Mouse (Mus musculus) thymus, adult 2 months (tissue): ENCODE measurements around the gene Prkag3.

Experiments used
- CTCF ChIP-seq: fragments of 200-500 bp; IDR thresholded peaks from 2 replicates; pipeline ENCODE4 v1.5.1; 2012; ENCODE audit warnings: mild to moderate bottlenecking, control low read depth, low read length, moderate library complexity, borderline replicate concordance; ENCODE audit not compliant: control insufficient read depth, poor library complexity, insufficient read depth; ENCODE audit errors: extremely low read depth
- POLR2A ChIP-seq: fragments of 200-500 bp; IDR thresholded peaks from 2 replicates; pipeline ENCODE4 v1.6.1; 2012; ENCODE audit warnings: mild to moderate bottlenecking, low read length, control low read depth, moderate library complexity; ENCODE audit not compliant: control insufficient read depth, poor library complexity, insufficient read depth; ENCODE audit errors: extremely low read depth

GRCm38 (mm10) chr1:74704156-74704555, 44.9 kb downstream of the Prkag3 start:
- no peak for TF ChIP-seq CTCF
- TF ChIP-seq POLR2A: no peak
